Mouse (Mus musculus) megakaryocyte, embryonic 14.5 days (primary cell): ENCODE results near the gene Dusp2. TPM values are rescaled to one million over a fixed set of nuclear protein-coding genes. Genes with fewer than 3 reads are reported as not detected.

Experiments used
- H3K27me3 ChIP-seq: replicated peaks from 2 replicates; pipeline ENCODE3; 2012; ENCODE audit warnings: inconsistent platforms
- H3K36me3 ChIP-seq: replicated peaks from 2 replicates; pipeline ENCODE3; 2012; ENCODE audit warnings: low read length, inconsistent platforms, mixed read lengths
- H3K4me1 ChIP-seq: 2 replicates; pipeline ENCODE4 v1.6.1; 2012; ENCODE audit warnings: inconsistent platforms
- H3K4me3 ChIP-seq: replicated peaks from 2 replicates; pipeline ENCODE3; 2012; ENCODE audit warnings: moderate library complexity, mild to moderate bottlenecking, inconsistent platforms
- H3K9me3 ChIP-seq: 2 replicates; pipeline ENCODE4 v1.6.1; 2012; ENCODE audit warnings: inconsistent platforms
- FLI1 ChIP-seq: IDR thresholded peaks from 2 replicates; pipeline ENCODE4 v1.6.1; 2012; ENCODE audit warnings: low read length, inconsistent platforms, mixed read lengths
- GATA1 ChIP-seq: IDR thresholded peaks from 3 replicates; pipeline ENCODE4 v1.6.1; 2012; ENCODE audit warnings: mixed read lengths, low read length, inconsistent platforms, borderline replicate concordance
- polyA plus RNA-seq: library from polyadenylated mRNA; stranded (reverse); fragments of >175 nt; gene quantifications from 2 replicates; pipeline ENCODE4 v1.2.3, GENCODE M21; 2012; ENCODE audit warnings: low replicate concordance; ENCODE audit not compliant: insufficient read depth

Dusp2 gene
- polyA plus RNA-seq, 1 experiment, result 14.6 TPM

- TF ChIP-seq FLI1, result no peak
- no peak for TF ChIP-seq GATA1
- Histone ChIP-seq H3K4me3 (no peak overlapping the region), H3K27me3 (peaks cover 38% of the 10 kb centered on the region), H3K4me1 (peaks cover 65% of the 10 kb centered on the region), H3K36me3 (no peaks in the 10 kb centered on the region), H3K9me3 (no peaks in the 10 kb centered on the region)
Observed at GRCm38 (mm10) chr2:127322671-127323285, 13.2 kb upstream of the Dusp2 start.

- Histone ChIP-seq H3K4me1 (peaks cover 65% of the 10 kb centered on the region), H3K9me3 (no peaks in the 10 kb centered on the region), H3K27me3 (peaks cover 37% of the 10 kb centered on the region), H3K4me3 (no peak overlapping the region), H3K36me3 (no peaks in the 10 kb centered on the region)
- no peak for TF ChIP-seq FLI1
- TF ChIP-seq GATA1, result no peak
Observed at GRCm38 (mm10) chr2:127323667-127324066, 12.3 kb upstream of the Dusp2 start.

- TF ChIP-seq FLI1 (no peak), GATA1 (no peak)
- Histone ChIP-seq H3K4me1 (peaks cover 65% of the 10 kb centered on the region), H3K36me3 (no peaks in the 10 kb centered on the region), H3K9me3 (no peaks in the 10 kb centered on the region), H3K27me3 (peaks cover 35% of the 10 kb centered on the region), H3K4me3 (peak overlapping the region; percentile 35)
Observed at GRCm38 (mm10) chr2:127324456-127324855, 11.5 kb upstream of the Dusp2 start.

- peak; percentile 85; the same call in 1 of the 2 replicates for TF ChIP-seq FLI1
- TF ChIP-seq GATA1, result 0 out of 3 replicates have a peak, but pooled peaks have one; percentile 26
- H3K4me1 ChIP-seq, result peaks cover 82% of the 10 kb centered on the region
- H3K9me3 ChIP-seq, result no peaks in the 10 kb centered on the region
- H3K27me3 ChIP-seq, result peaks cover 23% of the 10 kb centered on the region
- no peaks in the 10 kb centered on the region for H3K36me3 ChIP-seq
- peak overlapping the region; percentile 86 for H3K4me3 ChIP-seq
Observed at GRCm38 (mm10) chr2:127328090-127328851, 7.7 kb upstream of the Dusp2 start.

- H3K4me3 ChIP-seq, result peak overlapping the region; percentile 28
- no peaks in the 10 kb centered on the region for H3K9me3 ChIP-seq
- TF ChIP-seq GATA1 (no peak), FLI1 (no peak)
- peaks cover 96% of the 10 kb centered on the region for H3K4me1 ChIP-seq
- peaks cover 3% of the 10 kb centered on the region for H3K36me3 ChIP-seq
- peaks cover 6% of the 10 kb centered on the region for H3K27me3 ChIP-seq
Observed at GRCm38 (mm10) chr2:127332807-127333570, 3.0 kb upstream of the Dusp2 start.

- Histone ChIP-seq H3K27me3 (peaks cover 4% of the 10 kb centered on the region), H3K4me1 (peaks cover 96% of the 10 kb centered on the region), H3K9me3 (no peaks in the 10 kb centered on the region), H3K4me3 (no peak overlapping the region), H3K36me3 (peaks cover 8% of the 10 kb centered on the region)
- no peak for TF ChIP-seq GATA1
- no peak for TF ChIP-seq FLI1
Observed at GRCm38 (mm10) chr2:127333945-127334603, 1.9 kb upstream of the Dusp2 start.

- no peak for TF ChIP-seq GATA1
- peaks cover 4% of the 10 kb centered on the region for H3K27me3 ChIP-seq
- peaks cover 8% of the 10 kb centered on the region for H3K36me3 ChIP-seq
- H3K4me1 ChIP-seq, result peaks cover 92% of the 10 kb centered on the region
- peak overlapping the region; percentile 79 for H3K4me3 ChIP-seq
- no peaks in the 10 kb centered on the region for H3K9me3 ChIP-seq
Observed at GRCm38 (mm10) chr2:127335078-127335541, 849 bp upstream of the Dusp2 start.

GRCm38 (mm10) chr2:127336497-127336832 is 506 bp downstream of the Dusp2 start:
- Histone ChIP-seq H3K9me3 (no peaks in the 10 kb centered on the region), H3K4me3 (peak overlapping the region; percentile 96), H3K27me3 (peaks cover 5% of the 10 kb centered on the region), H3K4me1 (peaks cover 94% of the 10 kb centered on the region), H3K36me3 (peaks cover 8% of the 10 kb centered on the region)
- TF ChIP-seq FLI1 (no peak), GATA1 (no peak)

- Histone ChIP-seq H3K4me1 (peaks cover 90% of the 10 kb centered on the region), H3K27me3 (peaks cover 9% of the 10 kb centered on the region), H3K36me3 (peaks cover 8% of the 10 kb centered on the region)
Observed at GRCm38 (mm10) chr2:127336885-127337284, 926 bp downstream of the Dusp2 start.

More at GRCm38 (mm10) chr2:127336885-127337284, 926 bp downstream of the Dusp2 start:
- Histone ChIP-seq H3K9me3 (no peaks in the 10 kb centered on the region), H3K4me3 (peak overlapping the region; percentile 96)
- no peak for TF ChIP-seq FLI1
- no peak for TF ChIP-seq GATA1
